Mouse (Mus musculus) stomach, postnatal 0 days (tissue): ENCODE measurements at regions not wholly inside any gene's neighbourhood (a gene's known extent, or its start where the extent isn't known, plus 50 kb on each side); places are given as distances from the start of the nearest gene placed in this dataset.
A peak's percentile ranks its signal among the peaks of the same experiment; 100 is the strongest.

Source experiments
- ATAC-seq: fragments of 200-750 bp; cut with Nextera tagmentation; 2 replicates; pipeline ENCODE4 v1.8.0; 2017; ENCODE audit not compliant: low FRiP score, low TSS enrichment
- DNase-seq: peaks from one replicate; pipeline ENCODE4 v3.0.0-alpha.2; 2016; ENCODE audit warnings: low spot score
- H3K27ac ChIP-seq: fragments of 300-500 bp; sonication (generic); replicated peaks from 2 replicates; pipeline ENCODE4 v1.5.1; 2014; ENCODE audit warnings: mild to moderate bottlenecking, control low read depth
- H3K27me3 ChIP-seq: fragments of 300-500 bp; sonication (generic); 2 replicates; pipeline ENCODE4 v1.6.1; 2014; ENCODE audit warnings: low read length; ENCODE audit not compliant: control insufficient read depth, insufficient read depth
- H3K36me3 ChIP-seq: fragments of 300-500 bp; sonication (generic); 2 replicates; pipeline ENCODE4 v1.6.1; 2014; ENCODE audit warnings: low read length, mixed read lengths; ENCODE audit not compliant: control insufficient read depth, insufficient read depth
- H3K4me1 ChIP-seq: fragments of 300-500 bp; sonication (generic); replicated peaks from 2 replicates; pipeline ENCODE4 v1.6.1; 2014; ENCODE audit warnings: antibody characterized with exemption; ENCODE audit not compliant: control insufficient read depth, insufficient read depth
- H3K4me2 ChIP-seq: fragments of 300-500 bp; sonication (generic); replicated peaks from 2 replicates; pipeline ENCODE4 v1.6.1; 2014; ENCODE audit warnings: low read depth, mild to moderate bottlenecking, control low read depth, moderate library complexity
- H3K4me3 ChIP-seq: fragments of 300-500 bp; sonication (generic); 2 replicates; pipeline ENCODE4 v1.5.1; 2014; ENCODE audit warnings: low read depth, low read length, control low read depth
- H3K9ac ChIP-seq: fragments of 300-500 bp; sonication (generic); 2 replicates; pipeline ENCODE4 v1.6.1; 2014; ENCODE audit warnings: mild to moderate bottlenecking, low read length, control low read depth, mixed read lengths
- H3K9me3 ChIP-seq: fragments of 300-500 bp; sonication (generic); 2 replicates; pipeline ENCODE4 v1.6.1; 2016; ENCODE audit warnings: low read length; ENCODE audit not compliant: control insufficient read depth
- CTCF ChIP-seq: IDR thresholded peaks from 2 replicates; pipeline ENCODE4 v1.5.1; 2016; ENCODE audit warnings: antibody characterized with exemption, low read depth, mild to moderate bottlenecking, moderate library complexity
- EP300 ChIP-seq: optimal IDR thresholded peaks from 2 replicates; pipeline ENCODE3; 2016; ENCODE audit warnings: antibody characterized with exemption
- WGBS: fragments of 180-500 bp; shearing (Covaris S2); extraction: QIAGEN DNeasy Blood & Tissue Kit; methylation state at CpG from one replicate; pipeline ENCODE4 v1.1.7; 2014; 5-methylcytosine and 5-hydroxymethylcytosine counted together

GRCm38 (mm10) chr3:139135371-139135770, 60.4 kb upstream of the Rap1gds1 start:
- TF ChIP-seq EP300 (no peak), CTCF (no peak)
- DNase-seq (no peak), ATAC-seq (no peak)
- 65% methylated on average over 3 of the region's 3 CpGs for WGBS
- Histone ChIP-seq H3K9me3 (no peaks in the 10 kb centered on the region), H3K27me3 (no peaks in the 10 kb centered on the region), H3K4me2 (no peak overlapping the region), H3K36me3 (no peaks in the 10 kb centered on the region), H3K4me3 (no peak overlapping the region), H3K9ac (no peak overlapping the region), H3K4me1 (no peaks in the 10 kb centered on the region), H3K27ac (no peak overlapping the region)

GRCm38 (mm10) chr3:139136044-139136443, 61.0 kb upstream of the Rap1gds1 start:
- Histone ChIP-seq H3K36me3 (no peaks in the 10 kb centered on the region), H3K9ac (no peak overlapping the region), H3K27me3 (no peaks in the 10 kb centered on the region), H3K4me2 (no peak overlapping the region), H3K27ac (no peak overlapping the region), H3K9me3 (no peaks in the 10 kb centered on the region), H3K4me3 (no peak overlapping the region), H3K4me1 (no peaks in the 10 kb centered on the region)
- TF ChIP-seq EP300 = no peak
- TF ChIP-seq CTCF = no peak
- ATAC-seq (no peak), DNase-seq (no peak)
- WGBS = 92% methylated on average over 2 of the region's 2 CpGs

GRCm38 (mm10) chr3:139152654-139153053, 52.8 kb upstream of the Stpg2 start:
- Histone ChIP-seq H3K4me2 (no peak overlapping the region), H3K27ac (no peak overlapping the region), H3K4me1 (no peaks in the 10 kb centered on the region), H3K27me3 (no peaks in the 10 kb centered on the region), H3K36me3 (no peaks in the 10 kb centered on the region), H3K4me3 (no peak overlapping the region), H3K9me3 (no peaks in the 10 kb centered on the region), H3K9ac (no peak overlapping the region)
- DNase-seq = no peak
- 74% methylated on average over 3 of the region's 3 CpGs for WGBS
- no peak for ATAC-seq
- TF ChIP-seq EP300 = no peak
- TF ChIP-seq CTCF = peak; percentile 28; the same call in 1 of the 2 replicates

- ATAC-seq = no peak
Observed at GRCm38 (mm10) chr3:139154294-139154693, 51.2 kb upstream of the Stpg2 start.

More at GRCm38 (mm10) chr3:139154294-139154693, 51.2 kb upstream of the Stpg2 start:
- 86% methylated on average over 1 of the region's 1 CpGs for WGBS
- Histone ChIP-seq H3K4me2 (no peak overlapping the region), H3K27me3 (no peaks in the 10 kb centered on the region), H3K36me3 (no peaks in the 10 kb centered on the region), H3K4me1 (no peaks in the 10 kb centered on the region), H3K9ac (no peak overlapping the region), H3K4me3 (no peak overlapping the region), H3K27ac (no peak overlapping the region), H3K9me3 (no peaks in the 10 kb centered on the region)
- DNase-seq = no peak
- TF ChIP-seq CTCF (no peak), EP300 (no peak)
